ENCODE assay signal across 10 mouse cellular contexts in the genomic region with DNA sequence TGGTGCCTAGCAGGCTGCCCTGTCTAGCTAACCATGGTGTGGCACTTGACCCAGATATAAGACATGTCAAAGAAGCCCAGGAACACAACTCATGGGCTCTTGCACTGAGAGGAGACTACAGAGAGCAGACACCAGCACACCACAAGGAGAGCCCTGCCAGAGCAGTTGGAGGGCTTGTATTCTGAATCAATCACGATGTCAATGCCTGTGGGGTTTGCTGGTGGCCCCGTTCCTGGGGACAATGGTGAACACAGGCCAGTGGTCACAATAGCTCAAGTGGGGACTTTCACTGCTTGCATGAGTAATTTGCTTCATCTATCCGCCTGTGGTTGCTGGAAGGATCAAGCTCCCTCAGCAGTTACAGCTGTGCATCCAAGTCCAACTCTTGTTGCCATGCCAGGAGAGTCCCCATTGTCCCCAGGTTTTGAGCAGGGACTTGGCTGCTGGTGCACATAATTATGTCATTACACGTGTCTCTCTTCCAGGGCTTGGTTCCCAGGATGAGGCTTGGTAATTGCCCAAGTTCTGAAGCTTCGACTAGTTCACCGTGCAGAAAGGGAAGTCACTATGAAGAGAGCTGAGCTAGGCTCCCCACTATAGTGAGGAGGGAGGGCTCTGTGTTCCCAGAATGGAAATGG.
A peak's percentile ranks its signal among the peaks of the same experiment; 100 is the strongest.
DNase-seq lines count a peak whose midpoint lies in the region; ATAC-seq lines count a peak whose summit lies in the region.
"Had no signal": no experiment of that assay in that cellular context is flagged by ENCODE, and none has a peak within 500 bp of the region (broad histone marks: within the 10 kb centered on the region; RNA-seq: fewer than 3 reads in every experiment).

No protein-coding gene starts in this region.

- no peak overlapping the region for H3K4me2 ChIP-seq in midbrain, embryonic 14.5 days (ENCODE audit: low read length)
- no peak overlapping the region for H3K4me2 ChIP-seq in midbrain, embryonic 13.5 days (replicated peaks)
- H3K4me2 ChIP-seq: embryonic facial prominence, embryonic 13.5 days; limb, embryonic 12.5 days; neural tube, embryonic 13.5 days had no signal

- no peak overlapping the region for H3K27ac ChIP-seq in midbrain, embryonic 14.5 days (replicated peaks; ENCODE audit: low read depth, low read length)
- no peak overlapping the region for H3K27ac ChIP-seq in midbrain, embryonic 13.5 days
- H3K27ac ChIP-seq: embryonic facial prominence, embryonic 13.5 days; limb, embryonic 12.5 days; neural tube, embryonic 13.5 days had no signal

- no peak overlapping the region for H3K4me3 ChIP-seq in midbrain, embryonic 14.5 days (replicated peaks; ENCODE audit: low read depth, low read length)
- no peak overlapping the region for H3K4me3 ChIP-seq in midbrain, embryonic 13.5 days (replicated peaks)
- H3K4me3 ChIP-seq: embryonic facial prominence, embryonic 13.5 days; limb, embryonic 12.5 days; neural tube, embryonic 13.5 days had no signal

- no peak for ATAC-seq in midbrain, embryonic 14.5 days (ENCODE audit: low FRiP score, low TSS enrichment)
- no peak for ATAC-seq in midbrain, embryonic 13.5 days

- no peaks in the 10 kb centered on the region for H3K27me3 ChIP-seq in midbrain, embryonic 14.5 days (ENCODE audit: control insufficient read depth, insufficient read depth, low read length)
- H3K27me3 ChIP-seq in midbrain, embryonic 13.5 days: no peaks in the 10 kb centered on the region
- H3K27me3 ChIP-seq: embryonic facial prominence, embryonic 13.5 days; limb, embryonic 12.5 days; neural tube, embryonic 13.5 days had no signal

- no peaks in the 10 kb centered on the region for H3K9me3 ChIP-seq in midbrain, embryonic 14.5 days (ENCODE audit: control insufficient read depth, low read length)
- no peaks in the 10 kb centered on the region for H3K9me3 ChIP-seq in midbrain, embryonic 13.5 days
- H3K9me3 ChIP-seq: embryonic facial prominence, embryonic 13.5 days; limb, embryonic 12.5 days; neural tube, embryonic 13.5 days had no signal

- no peaks in the 10 kb centered on the region for H3K36me3 ChIP-seq in midbrain, embryonic 14.5 days (ENCODE audit: control insufficient read depth, insufficient read depth, low read length)
- no peaks in the 10 kb centered on the region; the same call in 1 of the 2 replicates for H3K36me3 ChIP-seq in midbrain, embryonic 13.5 days
- H3K36me3 ChIP-seq: neural tube, embryonic 13.5 days had no signal

- no peak overlapping the region for H3K9ac ChIP-seq in midbrain, embryonic 14.5 days (replicated peaks; ENCODE audit: low read length)
- H3K9ac ChIP-seq in midbrain, embryonic 13.5 days (replicated peaks): no peak overlapping the region
- H3K9ac ChIP-seq: embryonic facial prominence, embryonic 13.5 days; limb, embryonic 12.5 days; neural tube, embryonic 13.5 days had no signal

- 66% methylated on average over 6 of the region's 6 CpGs for WGBS in midbrain, embryonic 14.5 days
- 68% methylated on average over 6 of the region's 6 CpGs for WGBS in midbrain, embryonic 13.5 days

- no peaks in the 10 kb centered on the region for H3K4me1 ChIP-seq in midbrain, embryonic 14.5 days (ENCODE audit: control insufficient read depth, insufficient read depth, low read length)
- no peaks in the 10 kb centered on the region for H3K4me1 ChIP-seq in midbrain, embryonic 13.5 days (replicated peaks)
- H3K4me1 ChIP-seq: embryonic facial prominence, embryonic 13.5 days; limb, embryonic 12.5 days; neural tube, embryonic 13.5 days had no signal

- peak; percentile 47 for DNase-seq in midbrain, embryonic 14.5 days
- peak; percentile 13 for DNase-seq in frontal cortex, postnatal 25 days (ENCODE audit: low spot score in 2 of 2)
- DNase-seq in layer of hippocampus, adult 8-10 months (ENCODE audit: low spot score in 2 of 2): peak; percentile 67 to 77
- DNase-seq in right cerebral cortex, postnatal 4 days: peak; percentile 35
- no peak for DNase-seq in yolk sac, embryonic 10.5 days (ENCODE audit: low spot score)
- DNase-seq in testis, postnatal 14 days (ENCODE audit: low spot score): no peak

Comparison
In these comparisons a context has a peak if more than half of its experiments do, and no peak if none do; other contexts are left out.
1. DNase-seq: peak in midbrain, embryonic 14.5 days (single experiment), frontal cortex, postnatal 25 days (2 of 2), layer of hippocampus, adult 8-10 months (2 of 2) and right cerebral cortex, postnatal 4 days (single experiment); none in yolk sac, embryonic 10.5 days (single experiment) and testis, postnatal 14 days (single experiment).